Mouse (Mus musculus) embryonic stem cell, embryonic (primary cell): Measurements from ENCODE around the gene Ryr2.
"Not testable (repeated sequence)": the region's sequence is repeated elsewhere in the genome, so short reads cannot be mapped to it uniquely, and the experiment has no call there.

Source experiments
- CTCF ChIA-PET, 4 experiments: fragments of 300-600 bp in 2 of 4; fragments of 350-600 bp in 2 of 4; sonication (Branson Sonifier 250); formaldehyde crosslinking; loops; one replicate each; lab custom pipeline; 2022; ENCODE audit warnings: inconsistent platforms in 2 of 4; lab: Charles Lee
- POLR2A ChIA-PET, 4 experiments: fragments of 300-600 bp in 2 of 4; fragments of 350-600 bp in 2 of 4; sonication (Branson Sonifier 250); formaldehyde crosslinking; loops; one replicate each; lab custom pipeline; 2022; ENCODE audit warnings: antibody characterized with exemption in 4 of 4, inconsistent platforms in 1 of 4; lab: Charles Lee

Ryr2 gene

DNA sequence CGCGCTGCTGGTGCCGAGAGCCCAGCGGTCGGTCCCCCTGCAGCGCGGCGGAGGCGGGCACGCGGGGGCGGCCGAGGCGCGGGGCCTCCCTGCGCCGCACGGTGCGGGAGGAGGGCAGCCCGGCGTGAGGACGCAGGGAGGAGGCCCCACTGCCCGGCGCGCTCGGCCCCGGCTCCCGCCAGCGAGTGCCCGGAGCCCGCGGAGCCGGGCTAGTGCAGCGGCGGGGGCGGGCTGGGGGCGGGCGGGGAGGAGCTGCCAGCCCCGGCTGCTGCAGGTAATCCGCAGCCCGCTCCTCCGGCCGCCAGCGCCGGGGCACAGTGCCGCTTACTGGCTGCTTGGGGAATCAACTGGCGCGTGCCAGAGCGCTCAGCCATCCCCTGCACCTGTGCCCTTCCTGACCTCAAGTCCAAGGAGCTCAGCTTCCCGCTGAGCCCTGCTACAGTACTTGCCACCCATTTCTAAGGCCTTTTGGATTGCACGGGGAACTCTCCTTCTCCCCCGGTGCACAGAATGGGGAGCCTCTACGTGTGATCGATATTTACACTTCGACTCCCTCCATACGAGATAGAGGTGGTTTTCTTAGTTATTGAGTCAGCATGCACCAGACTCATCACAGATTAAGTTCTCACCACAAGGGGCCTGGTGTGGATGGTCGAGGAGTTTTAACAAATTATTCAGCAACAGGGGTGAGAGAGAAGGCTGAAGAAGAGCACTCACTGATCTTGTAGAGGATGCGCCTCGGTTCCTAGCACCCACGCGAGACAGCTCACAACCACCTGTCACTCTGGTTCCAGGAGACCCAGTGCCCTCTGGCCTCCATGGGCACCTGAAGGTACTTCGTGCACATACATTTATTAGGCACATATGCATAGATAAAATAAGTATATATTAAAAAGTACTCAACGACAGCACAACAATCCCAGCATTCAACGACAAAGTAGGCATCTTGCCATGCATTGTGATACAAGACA, at the start of gene Ryr2:
TSS of gene Ryr2 (minus strand) at position 284 of the 971 bp plus-strand sequence.
- CTCF ChIA-PET: interaction anchor here (0.5 to 1.8 kb wide), 18 partner anchors 12 to 533 kb away, joined by 3 to 8 read pairs (median 4); no protein-coding TSS in a partner anchor
- POLR2A ChIA-PET: interaction anchor here in 3 of 4 experiments (0.6 to 1.5 kb wide), 10 partner anchors 44 to 274 kb away, joined by 3 to 5 read pairs (median 3); partner anchors contain the start of gene Mtr (in 1 of the 3)

DNA sequence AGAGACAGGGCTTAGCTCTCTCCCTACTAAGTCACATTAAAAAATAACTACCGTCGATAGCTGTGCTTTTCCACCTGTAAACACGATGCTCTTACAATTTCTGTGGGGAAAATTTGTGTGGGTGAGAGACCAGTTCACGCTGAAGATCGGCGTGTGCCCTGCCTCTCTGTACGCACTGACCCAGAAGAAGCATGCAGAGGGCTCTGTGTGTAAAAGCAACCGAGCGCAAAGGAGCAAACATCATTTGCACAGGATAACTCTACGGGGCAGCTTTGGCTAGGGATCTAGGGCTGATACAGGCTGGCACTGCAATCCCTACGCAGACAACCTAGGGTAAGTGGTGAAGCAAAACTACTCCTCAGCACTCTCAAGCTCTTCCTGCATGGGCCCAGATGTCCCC, 47.2 kb upstream of the Ryr2 start:
- POLR2A ChIA-PET: interaction anchor here in 1 of 4 experiments (0.6 kb wide), 1 partner anchor 19 kb away, joined by 3 read pairs; no protein-coding TSS in a partner anchor
- CTCF ChIA-PET: no interaction called here

DNA sequence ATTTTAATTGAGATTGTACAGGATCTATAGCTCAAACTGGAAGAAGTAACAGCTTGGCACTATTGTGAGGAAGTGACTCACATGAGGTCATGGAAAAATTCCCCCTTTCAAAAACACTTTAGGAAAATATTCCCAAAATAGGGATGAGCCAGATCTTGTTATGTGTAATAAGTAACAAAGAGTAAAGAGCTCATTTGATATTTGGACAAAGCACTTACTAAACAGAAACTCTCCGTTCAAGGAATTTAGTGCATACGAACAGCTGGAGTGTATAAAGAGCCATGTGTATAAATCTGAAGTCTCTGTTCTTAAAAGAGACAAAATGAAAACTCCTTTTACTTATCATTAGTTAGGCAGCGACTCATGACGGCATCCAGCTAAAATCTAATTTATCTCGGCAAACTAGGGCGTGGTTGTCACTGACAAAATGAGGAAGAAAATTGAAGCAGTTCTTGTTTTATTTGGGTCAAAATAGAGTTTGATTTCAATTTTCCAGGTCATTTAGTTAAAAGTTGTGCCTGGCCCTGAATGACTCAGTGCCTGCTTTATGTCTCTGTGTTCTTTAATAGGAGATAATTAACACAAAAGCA, 40.3 kb upstream of the Ryr2 start:
- POLR2A ChIA-PET: no interaction called here

DNA sequence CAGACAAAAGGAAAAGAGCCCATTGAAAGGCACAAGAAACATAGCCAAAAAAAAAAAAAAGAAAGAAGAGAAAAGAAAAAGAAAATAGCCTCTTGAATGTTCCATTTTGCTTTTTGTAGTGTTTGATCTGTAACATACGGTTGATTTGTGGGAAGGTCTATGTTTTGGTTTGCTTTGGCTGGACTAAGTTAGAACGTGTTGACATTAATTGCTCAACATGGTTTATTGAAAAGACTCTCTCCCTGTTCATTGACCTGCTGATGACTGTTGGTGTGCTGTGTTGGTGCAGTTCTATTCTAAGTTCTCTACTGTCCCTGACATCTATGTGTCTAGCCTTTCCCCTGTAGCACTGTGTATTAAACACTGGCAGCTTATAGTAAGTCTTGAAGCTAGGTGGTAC, 39.7 kb upstream of the Ryr2 start:
- POLR2A ChIA-PET: no interaction called here
- CTCF ChIA-PET: interaction anchor here in 1 of 4 experiments (0.6 kb wide), 1 partner anchor 19 kb away, joined by 5 read pairs; no protein-coding TSS in a partner anchor

More for the DNA sequence above, 40.3 kb upstream of the Ryr2 start:
- CTCF ChIA-PET: no interaction called here

- ChIA-PET CTCF (interaction anchor here in 1 of 4 experiments (0.5 kb wide), 1 partner anchor 317 kb away, joined by 3 read pairs; no protein-coding TSS in a partner anchor), POLR2A (no interaction called here)
Observed at GRCm38 (mm10) chr13:12143347-12143746, 36.6 kb upstream of the Ryr2 start.

DNA sequence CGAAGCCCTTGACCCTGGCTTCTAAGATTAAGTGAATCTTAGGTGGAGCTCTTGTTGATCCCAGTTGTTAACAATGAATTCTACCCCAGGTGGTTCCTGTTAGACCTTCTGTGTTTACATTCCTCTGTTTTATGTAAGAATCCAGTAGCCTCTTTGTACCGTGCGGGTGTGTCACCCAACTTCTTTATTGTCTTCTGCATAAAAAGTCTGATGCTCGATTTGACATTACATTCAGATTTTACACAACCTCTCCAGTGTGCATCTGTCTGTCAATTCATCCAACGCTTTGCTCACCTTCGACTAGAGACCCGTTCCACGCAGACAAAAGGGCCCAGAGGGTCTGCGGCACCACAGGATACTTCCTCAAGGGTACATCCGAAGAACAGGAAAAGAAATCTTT, 29.7 kb upstream of the Ryr2 start:
- CTCF ChIA-PET, POLR2A ChIA-PET: not testable (repeated sequence)

- ChIA-PET CTCF (interaction anchor here in 1 of 4 experiments (0.7 kb wide), 1 partner anchor 11 kb away, joined by 3 read pairs; no protein-coding TSS in a partner anchor), POLR2A (no interaction called here)
Observed at GRCm38 (mm10) chr13:12133549-12133948, 26.8 kb upstream of the Ryr2 start.

GRCm38 (mm10) chr13:12132160-12132710, 25.5 kb upstream of the Ryr2 start:
- ChIA-PET CTCF (no interaction called here), POLR2A (no interaction called here)

- POLR2A ChIA-PET: no interaction called here
- CTCF ChIA-PET: no interaction called here
Observed at GRCm38 (mm10) chr13:12129121-12129520, 22.4 kb upstream of the Ryr2 start.

DNA sequence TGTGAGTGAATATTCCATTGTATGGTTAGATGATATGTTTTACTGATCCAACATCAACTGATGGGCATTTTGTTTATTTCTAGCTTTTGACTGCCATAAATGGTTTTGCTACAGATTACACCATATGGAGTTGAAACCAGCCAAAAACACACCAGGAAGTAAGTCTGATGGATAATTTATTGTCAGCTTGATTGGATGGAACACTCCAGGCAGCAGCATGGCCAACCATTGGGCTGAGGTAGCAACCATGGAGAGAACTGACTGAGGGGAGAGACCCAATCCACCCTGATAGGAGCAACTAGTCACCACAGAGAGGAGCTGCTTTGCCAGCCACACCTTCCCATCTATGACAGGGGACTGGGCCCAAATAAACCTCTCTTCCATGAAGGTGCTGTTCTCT, 19.4 kb upstream of the Ryr2 start:
- ChIA-PET POLR2A (no interaction called here), CTCF (no interaction called here)

DNA sequence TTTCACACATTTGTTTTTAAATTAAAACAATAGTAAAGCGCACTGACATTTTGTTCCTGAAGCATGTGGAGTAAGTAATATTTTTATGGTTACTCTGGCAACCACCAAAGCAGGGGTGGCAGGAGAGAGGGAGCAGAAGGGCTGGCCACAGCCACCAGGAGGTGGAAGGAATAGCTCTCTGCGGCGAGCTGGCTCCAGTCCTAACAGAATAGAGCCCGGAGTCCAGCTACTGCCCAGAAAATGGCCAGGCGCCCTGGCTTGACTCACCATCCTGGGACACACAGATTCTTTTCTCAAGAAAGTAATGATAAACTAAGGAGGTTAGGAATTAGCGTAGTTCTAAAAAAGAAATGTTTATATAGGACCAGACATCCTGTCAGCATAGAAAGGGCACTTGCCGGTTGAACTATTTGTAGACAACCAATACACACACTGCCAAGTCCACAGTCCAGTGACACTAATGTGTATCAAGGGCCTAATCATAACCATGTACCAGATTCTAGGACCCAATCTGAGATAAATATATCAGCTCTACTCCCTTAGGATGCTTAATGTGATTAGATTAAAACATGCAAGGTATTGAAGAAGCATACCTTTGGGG, 18.3 kb upstream of the Ryr2 start:
- POLR2A ChIA-PET: no interaction called here
- CTCF ChIA-PET: no interaction called here

DNA sequence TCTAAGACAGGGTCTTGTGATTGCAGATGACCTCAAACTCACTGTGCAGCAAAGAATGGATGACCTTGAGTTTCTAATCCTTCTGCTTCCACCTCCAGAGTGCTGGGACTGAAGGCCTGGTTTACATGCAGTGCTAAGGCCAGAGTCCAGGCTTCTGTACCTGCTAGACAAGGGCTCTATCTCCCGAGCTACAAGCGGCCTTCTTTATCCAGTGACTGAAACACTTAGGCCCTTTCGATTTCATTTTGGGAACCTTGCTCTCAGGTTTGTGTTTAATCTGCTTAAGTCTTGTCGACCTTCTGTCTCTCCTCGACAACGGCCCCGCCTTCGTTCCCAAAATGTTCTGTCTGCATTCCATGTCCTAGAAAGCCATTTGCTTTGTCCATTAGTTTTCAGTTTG, 8.8 kb upstream of the Ryr2 start:
- ChIA-PET POLR2A (interaction anchor here in 1 of 4 experiments (0.6 kb wide), 1 partner anchor 109 kb away, joined by 3 read pairs; no protein-coding TSS in a partner anchor), CTCF (no interaction called here)

DNA sequence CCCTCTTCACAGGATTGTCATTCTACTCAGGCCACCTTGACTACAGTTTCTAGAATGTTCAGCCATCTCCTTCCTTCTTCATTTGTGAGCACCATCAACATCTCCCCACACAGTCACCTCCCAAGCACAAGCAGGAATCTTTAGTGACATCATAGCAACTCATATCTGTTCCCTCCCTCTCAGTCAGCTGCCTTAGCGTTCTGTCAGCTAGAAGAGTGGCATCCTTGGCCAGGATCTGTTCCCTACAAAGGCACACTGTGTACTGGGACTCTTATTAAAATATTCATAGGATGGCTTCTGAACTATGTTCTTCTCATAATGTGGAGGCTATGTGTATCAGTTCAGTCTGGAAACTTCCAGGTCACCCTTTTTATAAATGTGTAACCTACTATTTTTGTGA, 8.1 kb upstream of the Ryr2 start:
- CTCF ChIA-PET: no interaction called here

DNA sequence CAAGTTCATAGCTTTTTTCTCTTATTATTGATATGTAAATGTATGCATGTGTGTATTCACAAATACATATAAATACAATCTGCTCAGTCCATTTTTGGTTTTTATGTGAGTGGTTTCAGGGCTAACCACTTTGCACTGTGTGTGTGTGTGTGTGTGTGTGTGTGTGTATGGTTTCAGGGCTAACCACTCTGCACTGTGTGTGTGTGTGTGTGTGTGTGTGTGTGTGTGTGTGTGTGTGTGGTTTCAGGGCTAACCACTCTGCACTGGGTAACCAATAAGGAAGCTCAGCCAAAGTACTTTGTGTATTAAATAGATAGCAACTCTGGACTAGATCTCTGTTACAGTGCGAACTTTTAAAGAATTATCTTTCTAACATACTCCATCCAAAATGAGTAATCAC, 2.2 kb upstream of the Ryr2 start:
- ChIA-PET POLR2A (no interaction called here), CTCF (interaction anchor here in 1 of 4 experiments (0.6 kb wide), 1 partner anchor 293 kb away, joined by 3 read pairs; no protein-coding TSS in a partner anchor)

More for the DNA sequence above, 8.1 kb upstream of the Ryr2 start:
- POLR2A ChIA-PET: no interaction called here

GRCm38 (mm10) chr13:12105830-12106628, 716 bp downstream of the Ryr2 start:
- ChIA-PET POLR2A (interaction anchor here in 2 of 4 experiments (1.0 to 1.5 kb wide), 6 partner anchors 43 to 172 kb away, joined by 3 to 5 read pairs (median 3); partner anchors contain the start of gene Mtr (in 1 of the 2)), CTCF (interaction anchor here in 2 of 4 experiments (0.6 to 1.8 kb wide), 10 partner anchors 11 to 278 kb away, joined by 3 to 8 read pairs (median 4); no protein-coding TSS in a partner anchor)

DNA sequence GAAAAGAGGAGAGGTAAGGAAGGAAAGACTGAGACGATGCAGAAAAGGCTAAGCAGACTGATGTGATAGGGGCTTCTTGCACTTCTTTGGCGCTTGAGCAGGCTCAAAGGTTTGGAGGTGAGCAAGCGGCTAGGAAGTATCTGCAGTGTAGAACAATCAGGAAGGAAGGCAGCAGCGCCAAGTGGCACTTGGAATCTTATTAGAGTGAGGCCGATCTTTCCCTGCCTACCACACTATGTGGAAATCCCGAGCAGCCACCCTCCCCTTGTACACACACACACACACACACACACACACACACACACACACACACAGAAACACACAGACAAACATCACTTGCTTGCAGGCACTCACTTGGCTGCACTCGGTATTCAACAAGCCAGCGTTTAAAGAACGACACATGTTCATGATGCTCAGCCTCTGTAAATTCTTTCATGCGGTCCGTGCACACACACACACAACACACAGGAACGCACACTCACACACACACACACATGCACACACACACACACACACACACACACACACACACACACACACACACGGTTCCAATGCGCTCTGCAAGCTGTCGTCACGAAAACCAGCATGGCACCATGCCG, 1.4 kb downstream of the Ryr2 start:
- ChIA-PET CTCF (interaction anchor here in 1 of 4 experiments (1.8 kb wide), 1 partner anchor 47 kb away, joined by 5 read pairs; no protein-coding TSS in a partner anchor), POLR2A (no interaction called here)

GRCm38 (mm10) chr13:12104318-12104717, 2.4 kb downstream of the Ryr2 start:
- POLR2A ChIA-PET: interaction anchor here in 1 of 4 experiments (0.9 kb wide), 2 partner anchors 81 to 125 kb away, joined by 3 to 4 read pairs; no protein-coding TSS in a partner anchor

More at GRCm38 (mm10) chr13:12104318-12104717, 2.4 kb downstream of the Ryr2 start:
- CTCF ChIA-PET: interaction anchor here in 2 of 4 experiments (0.5 to 0.7 kb wide), 3 partner anchors 163 to 1369 kb away, joined by 3 to 5 read pairs (median 5); no protein-coding TSS in a partner anchor
